Mouse (Mus musculus): Measurements from ENCODE around the gene Epha2. TPM values are rescaled to one million over a fixed set of nuclear protein-coding genes. Genes with fewer than 3 reads are reported as not detected.

The Epha2 gene
- polyA plus RNA-seq, 1 experiment from 2014 or later: 2.9 TPM

DNA sequence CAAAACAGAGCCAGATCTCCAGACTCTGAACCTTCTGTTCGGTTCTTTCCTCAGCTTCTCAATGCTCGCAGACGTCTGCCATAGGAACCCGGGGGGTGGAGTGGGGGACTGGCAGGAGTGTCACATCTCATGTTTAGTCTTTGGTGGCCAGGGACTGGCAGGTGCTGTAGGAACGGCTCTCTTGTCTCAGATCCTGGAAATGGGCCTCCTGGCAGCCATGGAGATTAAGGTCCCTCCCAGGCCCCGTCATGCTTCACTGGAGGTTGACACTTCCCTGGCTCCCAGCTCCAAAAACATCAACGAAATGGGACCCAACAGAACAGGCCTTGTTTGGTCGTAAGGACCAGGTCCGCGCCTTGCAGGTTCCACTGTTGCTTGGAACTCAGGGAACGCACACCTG is 47.6 kb downstream of the Epha2 start:
- H3K4me1 ChIP-seq (replicated peaks; ENCODE audit: control insufficient read depth, insufficient read depth, low read length): peaks cover 3% of the 10 kb centered on the region; the same call in 1 of the 2 replicates
- WGBS: 80% methylated on average over 11 of the region's 11 CpGs

GRCm38 (mm10) chr4:141350015-141350414 is 49.0 kb downstream of the Epha2 start:
- Histone ChIP-seq H3K4me2 (no peak overlapping the region), H3K9ac (ENCODE audit: low read depth, low read length) (no peak overlapping the region), H3K4me3 (ENCODE audit: low read depth, low read length) (no peak overlapping the region), H3K36me3 (ENCODE audit: control insufficient read depth, insufficient read depth, low read length) (no peaks in the 10 kb centered on the region), H3K4me1 (replicated peaks; ENCODE audit: control insufficient read depth, insufficient read depth, low read length) (peaks cover 3% of the 10 kb centered on the region; the same call in 1 of the 2 replicates), H3K9me3 (ENCODE audit: control insufficient read depth, low read length) (0 out of 2 replicates have a peak, but pooled peaks cover 2% of the 10 kb centered on the region), H3K27me3 (replicated peaks; ENCODE audit: control insufficient read depth, insufficient read depth, low read length) (no peaks in the 10 kb centered on the region), H3K27ac (ENCODE audit: low read depth, low read length) (no peak overlapping the region)
- ATAC-seq (replicated peaks; ENCODE audit: low FRiP score): no peak
- DNase-seq (ENCODE audit: low spot score): no peak
- WGBS: 80% methylated on average over 12 of the region's 12 CpGs

More for the DNA sequence above, 47.6 kb downstream of the Epha2 start:
- H3K4me3 ChIP-seq (ENCODE audit: low read depth, low read length): no peak overlapping the region
- ATAC-seq (replicated peaks; ENCODE audit: low FRiP score): no peak
- H3K4me2 ChIP-seq: no peak overlapping the region
- no peak overlapping the region for H3K27ac ChIP-seq (ENCODE audit: low read depth, low read length)
- H3K9ac ChIP-seq (ENCODE audit: low read depth, low read length): no peak overlapping the region
- H3K36me3 ChIP-seq (ENCODE audit: control insufficient read depth, insufficient read depth, low read length): no peaks in the 10 kb centered on the region
- H3K27me3 ChIP-seq (replicated peaks; ENCODE audit: control insufficient read depth, insufficient read depth, low read length): no peaks in the 10 kb centered on the region
- no peak for DNase-seq (ENCODE audit: low spot score)
- H3K9me3 ChIP-seq (ENCODE audit: control insufficient read depth, low read length): 0 out of 2 replicates have a peak, but pooled peaks cover 2% of the 10 kb centered on the region

GRCm38 (mm10) chr4:141351972-141352371 is 50.9 kb downstream of the Epha2 start:
- H3K27ac ChIP-seq (ENCODE audit: low read depth, low read length): no peak overlapping the region
- no peak for ATAC-seq (replicated peaks; ENCODE audit: low FRiP score)
- H3K4me2 ChIP-seq: no peak overlapping the region
- H3K36me3 ChIP-seq (ENCODE audit: control insufficient read depth, insufficient read depth, low read length): no peaks in the 10 kb centered on the region
- no peak overlapping the region for H3K9ac ChIP-seq (ENCODE audit: low read depth, low read length)
- no peak overlapping the region for H3K4me3 ChIP-seq (ENCODE audit: low read depth, low read length)
- peaks cover 3% of the 10 kb centered on the region; the same call in 1 of the 2 replicates for H3K4me1 ChIP-seq (replicated peaks; ENCODE audit: control insufficient read depth, insufficient read depth, low read length)
- H3K9me3 ChIP-seq (ENCODE audit: control insufficient read depth, low read length): no peaks in the 10 kb centered on the region
- 50% methylated on average over 7 of the region's 7 CpGs for WGBS
- DNase-seq (ENCODE audit: low spot score): no peak
- no peaks in the 10 kb centered on the region for H3K27me3 ChIP-seq (replicated peaks; ENCODE audit: control insufficient read depth, insufficient read depth, low read length)

DNA sequence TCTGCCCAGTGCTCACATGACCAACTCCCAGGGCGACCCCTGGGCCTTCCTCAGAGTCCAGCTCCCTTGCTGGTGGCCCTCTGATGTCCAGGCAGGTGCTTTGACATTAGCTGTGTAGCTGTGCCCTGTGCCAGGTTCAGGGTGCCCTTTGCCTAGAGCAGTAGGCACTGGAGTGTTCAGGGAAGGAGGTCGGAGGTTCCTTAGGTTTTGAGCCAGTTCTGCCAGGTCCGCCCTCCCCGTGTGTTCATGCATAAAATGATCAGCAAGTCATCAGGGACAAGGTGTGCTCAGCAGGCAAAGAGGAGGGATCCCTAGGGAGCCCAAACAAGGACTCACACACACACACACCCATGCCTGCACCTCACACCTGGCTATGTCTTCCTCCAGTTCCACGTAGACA is 51.9 kb downstream of the Epha2 start:
- Histone ChIP-seq H3K36me3 (ENCODE audit: control insufficient read depth, insufficient read depth, low read length) (no peaks in the 10 kb centered on the region), H3K9me3 (ENCODE audit: control insufficient read depth, low read length) (no peaks in the 10 kb centered on the region), H3K4me2 (no peak overlapping the region), H3K27ac (ENCODE audit: low read depth, low read length) (no peak overlapping the region), H3K9ac (ENCODE audit: low read depth, low read length) (no peak overlapping the region), H3K4me3 (ENCODE audit: low read depth, low read length) (no peak overlapping the region), H3K27me3 (replicated peaks; ENCODE audit: control insufficient read depth, insufficient read depth, low read length) (no peaks in the 10 kb centered on the region), H3K4me1 (replicated peaks; ENCODE audit: control insufficient read depth, insufficient read depth, low read length) (no peaks in the 10 kb centered on the region)
- no peak for DNase-seq (ENCODE audit: low spot score)
- ATAC-seq (replicated peaks; ENCODE audit: low FRiP score): no peak
- 70% methylated on average over 5 of the region's 5 CpGs for WGBS

DNA sequence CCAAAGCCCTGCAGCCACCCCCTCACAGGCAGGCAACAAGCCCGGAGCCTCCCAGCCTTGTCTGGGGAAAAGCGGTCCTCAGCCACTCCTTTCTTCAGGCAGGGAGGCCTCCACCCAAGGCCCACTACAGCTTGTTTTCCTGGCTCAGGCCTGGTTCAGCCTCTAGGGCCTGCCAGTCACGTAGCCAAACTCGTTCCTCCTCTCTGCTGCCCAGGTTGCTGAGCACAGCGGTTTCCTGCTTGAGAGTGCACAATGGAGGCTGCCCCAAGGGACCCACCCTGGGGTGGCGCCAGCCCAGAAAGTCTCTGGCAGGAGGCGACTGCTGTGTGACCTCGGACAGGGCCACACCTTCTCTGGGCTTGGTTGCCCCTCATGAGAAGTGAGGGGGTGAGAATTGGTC is 52.8 kb downstream of the Epha2 start:
- Histone ChIP-seq H3K27ac (ENCODE audit: low read depth, low read length) (no peak overlapping the region), H3K4me1 (replicated peaks; ENCODE audit: control insufficient read depth, insufficient read depth, low read length) (no peaks in the 10 kb centered on the region), H3K36me3 (ENCODE audit: control insufficient read depth, insufficient read depth, low read length) (no peaks in the 10 kb centered on the region), H3K9ac (ENCODE audit: low read depth, low read length) (no peak overlapping the region), H3K4me2 (no peak overlapping the region), H3K4me3 (ENCODE audit: low read depth, low read length) (no peak overlapping the region), H3K9me3 (ENCODE audit: control insufficient read depth, low read length) (no peaks in the 10 kb centered on the region), H3K27me3 (replicated peaks; ENCODE audit: control insufficient read depth, insufficient read depth, low read length) (no peaks in the 10 kb centered on the region)
- 78% methylated on average over 8 of the region's 8 CpGs for WGBS
- DNase-seq (ENCODE audit: low spot score) (no peak), ATAC-seq (replicated peaks; ENCODE audit: low FRiP score) (no peak)

- Histone ChIP-seq H3K36me3 (ENCODE audit: control insufficient read depth, insufficient read depth, low read length) (no peaks in the 10 kb centered on the region), H3K4me1 (replicated peaks; ENCODE audit: control insufficient read depth, insufficient read depth, low read length) (peaks cover 5% of the 10 kb centered on the region; the same call in 1 of the 2 replicates), H3K9me3 (ENCODE audit: control insufficient read depth, low read length) (no peaks in the 10 kb centered on the region), H3K4me3 (ENCODE audit: low read depth, low read length) (no peak overlapping the region), H3K4me2 (no peak overlapping the region), H3K27me3 (replicated peaks; ENCODE audit: control insufficient read depth, insufficient read depth, low read length) (peaks cover 17% of the 10 kb centered on the region), H3K9ac (ENCODE audit: low read depth, low read length) (no peak overlapping the region), H3K27ac (ENCODE audit: low read depth, low read length) (no peak overlapping the region)
- no peak; the same call in 1 of the 2 replicates for ATAC-seq (replicated peaks; ENCODE audit: low FRiP score)
- no peak for DNase-seq (ENCODE audit: low spot score)
Measured at GRCm38 (mm10) chr4:141357811-141358210, 56.8 kb downstream of the Epha2 start.

GRCm38 (mm10) chr4:141359222-141359621 is 58.2 kb downstream of the Epha2 start:
- Histone ChIP-seq H3K9me3 (ENCODE audit: control insufficient read depth, low read length) (no peaks in the 10 kb centered on the region), H3K36me3 (ENCODE audit: control insufficient read depth, insufficient read depth, low read length) (no peaks in the 10 kb centered on the region), H3K4me2 (no peak overlapping the region), H3K4me1 (replicated peaks; ENCODE audit: control insufficient read depth, insufficient read depth, low read length) (peaks cover 5% of the 10 kb centered on the region; the same call in 1 of the 2 replicates), H3K27ac (ENCODE audit: low read depth, low read length) (no peak overlapping the region), H3K9ac (ENCODE audit: low read depth, low read length) (no peak overlapping the region), H3K4me3 (ENCODE audit: low read depth, low read length) (no peak overlapping the region), H3K27me3 (replicated peaks; ENCODE audit: control insufficient read depth, insufficient read depth, low read length) (peaks cover 28% of the 10 kb centered on the region)
- DNase-seq (ENCODE audit: low spot score) (no peak), ATAC-seq (replicated peaks; ENCODE audit: low FRiP score) (no peak)
- WGBS: 84% methylated on average over 6 of the region's 6 CpGs

DNA sequence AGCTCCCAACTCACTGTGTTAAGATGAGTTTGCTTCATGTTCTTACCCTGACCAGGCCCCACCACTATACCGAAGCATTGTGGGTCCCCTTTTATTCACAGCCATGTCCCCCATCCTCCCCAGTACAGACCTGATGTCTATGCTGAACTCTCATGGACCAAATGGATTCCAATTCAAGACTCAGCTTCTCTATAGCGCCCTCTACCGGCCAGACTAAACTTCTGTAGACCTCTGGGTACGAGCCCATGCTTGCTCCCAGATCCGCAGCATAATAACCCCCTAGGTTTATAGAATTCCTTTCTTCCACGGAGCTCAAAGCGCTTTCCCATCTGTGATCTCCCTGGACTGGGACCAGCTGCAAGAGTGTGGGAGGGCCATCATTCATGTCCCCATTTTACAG is 59.8 kb downstream of the Epha2 start:
- no peak overlapping the region for H3K4me3 ChIP-seq (ENCODE audit: low read depth, low read length)
- 24% methylated on average over 7 of the region's 7 CpGs for WGBS
- peaks cover 5% of the 10 kb centered on the region; the same call in 1 of the 2 replicates for H3K4me1 ChIP-seq (replicated peaks; ENCODE audit: control insufficient read depth, insufficient read depth, low read length)
- H3K9ac ChIP-seq (ENCODE audit: low read depth, low read length): no peak overlapping the region
- H3K9me3 ChIP-seq (ENCODE audit: control insufficient read depth, low read length): no peaks in the 10 kb centered on the region
- H3K36me3 ChIP-seq (ENCODE audit: control insufficient read depth, insufficient read depth, low read length): no peaks in the 10 kb centered on the region
- ATAC-seq (replicated peaks; ENCODE audit: low FRiP score): no peak
- no peak for DNase-seq (ENCODE audit: low spot score)
- H3K27ac ChIP-seq (ENCODE audit: low read depth, low read length): no peak overlapping the region
- H3K4me2 ChIP-seq: no peak overlapping the region
- H3K27me3 ChIP-seq (replicated peaks; ENCODE audit: control insufficient read depth, insufficient read depth, low read length): peaks cover 44% of the 10 kb centered on the region

- Histone ChIP-seq H3K4me2 (no peak overlapping the region), H3K36me3 (ENCODE audit: control insufficient read depth, insufficient read depth, low read length) (no peaks in the 10 kb centered on the region), H3K9ac (ENCODE audit: low read depth, low read length) (no peak overlapping the region), H3K27ac (ENCODE audit: low read depth, low read length) (no peak overlapping the region), H3K9me3 (ENCODE audit: control insufficient read depth, low read length) (no peaks in the 10 kb centered on the region), H3K4me3 (ENCODE audit: low read depth, low read length) (no peak overlapping the region), H3K4me1 (replicated peaks; ENCODE audit: control insufficient read depth, insufficient read depth, low read length) (peaks cover 5% of the 10 kb centered on the region; the same call in 1 of the 2 replicates), H3K27me3 (replicated peaks; ENCODE audit: control insufficient read depth, insufficient read depth, low read length) (peaks cover 66% of the 10 kb centered on the region)
- WGBS: 22% methylated on average over 11 of the region's 11 CpGs
- ATAC-seq (replicated peaks; ENCODE audit: low FRiP score) (no peak), DNase-seq (ENCODE audit: low spot score) (peak; percentile 84)
Measured at GRCm38 (mm10) chr4:141362937-141363548, 62.0 kb downstream of the Epha2 start.
